Mouse (Mus musculus) limb, embryonic 11.5 days (tissue): ENCODE results near the gene Washc4. TPM values are rescaled to one million over a fixed set of nuclear protein-coding genes. Genes with fewer than 3 reads are reported as not detected.
"Not testable (repeated sequence)": the region's sequence is repeated elsewhere in the genome, so short reads cannot be mapped to it uniquely, and the experiment has no call there.

Experiments
- ATAC-seq: fragments of 200-750 bp; cut with Nextera tagmentation; 2 replicates; pipeline ENCODE4 v1.8.0; 2017; ENCODE audit warnings: low read depth; ENCODE audit not compliant: insufficient number of reproducible peaks, low FRiP score, low TSS enrichment
- DNase-seq: peaks from one replicate; pipeline ENCODE4 v3.0.0-alpha.2; 2015; ENCODE audit warnings: low spot score
- H3K27ac ChIP-seq: fragments of 300-500 bp; sonication (generic); replicated peaks from 2 replicates; pipeline ENCODE4 v1.5.1; 2014; ENCODE audit warnings: low read depth, mild to moderate bottlenecking, low read length
- H3K27me3 ChIP-seq: fragments of 300-500 bp; sonication (generic); 2 replicates; pipeline ENCODE4 v1.6.1; 2014; ENCODE audit warnings: mild to moderate bottlenecking, low read length, mixed read lengths; ENCODE audit not compliant: control insufficient read depth, insufficient read depth
- H3K36me3 ChIP-seq: fragments of 300-500 bp; sonication (generic); 2 replicates; pipeline ENCODE4 v1.6.1; 2014; ENCODE audit warnings: mild to moderate bottlenecking, low read length, moderate library complexity, mixed read lengths; ENCODE audit not compliant: control insufficient read depth, insufficient read depth
- H3K4me1 ChIP-seq: fragments of 300-500 bp; sonication (generic); 2 replicates; pipeline ENCODE4 v1.6.1; 2014; ENCODE audit warnings: low read length, mixed read lengths; ENCODE audit not compliant: control insufficient read depth, insufficient read depth
- H3K4me2 ChIP-seq: fragments of 300-500 bp; sonication (generic); 2 replicates; pipeline ENCODE4 v1.6.1; 2014; ENCODE audit warnings: low read depth, mild to moderate bottlenecking, moderate library complexity; ENCODE audit not compliant: severe bottlenecking
- H3K4me3 ChIP-seq: fragments of 300-500 bp; sonication (generic); 2 replicates; pipeline ENCODE4 v1.5.1; 2014; ENCODE audit warnings: low read depth, low read length
- H3K9ac ChIP-seq: fragments of 300-500 bp; sonication (generic); 2 replicates; pipeline ENCODE4 v1.6.1; 2014; ENCODE audit warnings: mild to moderate bottlenecking, low read length
- H3K9me3 ChIP-seq: fragments of 300-500 bp; sonication (generic); 2 replicates; pipeline ENCODE4 v1.6.1; 2016; ENCODE audit warnings: low read length; ENCODE audit not compliant: control insufficient read depth
- WGBS: fragments of 180-500 bp; shearing (Covaris S2); extraction: QIAGEN DNeasy Blood & Tissue Kit; methylation state at CpG from one replicate; pipeline ENCODE4 v1.1.7; 2014; 5-methylcytosine and 5-hydroxymethylcytosine counted together
- polyA plus RNA-seq: library from polyadenylated mRNA; unstranded; fragments of >200 nt; fragmentation: Nextera tagmentation; extraction: Ambion mirVana; gene quantifications from 2 replicates; pipeline ENCODE4 v1.2.1, GENCODE M21; 2014

Gene Washc4
- 33.9 and 35.2 TPM in 2 replicates for polyA plus RNA-seq

DNA sequence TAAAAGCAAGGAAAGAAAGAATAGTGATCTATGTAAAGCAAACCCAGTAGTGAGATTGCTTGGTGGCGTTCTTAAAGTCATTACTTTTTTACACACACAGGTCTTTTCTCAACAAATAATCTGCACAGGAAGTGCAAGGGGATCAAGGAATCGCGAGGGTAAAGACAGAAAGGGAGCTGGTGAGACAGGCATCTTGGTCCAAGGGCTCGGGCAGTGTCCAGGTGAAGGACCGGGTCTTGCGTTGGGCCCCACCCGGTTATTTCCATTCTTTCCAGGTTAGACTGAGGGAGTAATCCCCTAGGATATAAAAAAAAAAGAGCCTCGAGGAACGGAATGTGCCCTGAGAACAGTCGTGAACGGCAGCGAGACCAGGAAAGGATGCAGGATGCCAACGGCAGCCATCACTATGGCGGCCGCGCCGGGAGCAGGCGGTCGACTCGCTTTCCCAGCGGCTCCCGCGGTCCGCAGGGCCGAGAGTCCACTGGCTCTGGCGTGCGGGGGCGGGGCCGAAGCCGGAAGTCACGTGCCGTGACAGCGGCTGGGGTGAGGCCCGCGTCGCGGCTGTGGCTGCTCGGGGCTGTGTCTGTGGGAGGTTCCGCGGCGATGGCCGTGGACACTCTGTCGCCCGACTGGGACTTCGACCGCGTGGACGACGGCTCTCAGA lies at the start of gene Washc4:
Washc4 (plus strand) TSS at position 314 of the 664 bp plus-strand sequence.
- peak; percentile 92 for DNase-seq
- Histone ChIP-seq H3K4me2 (peak within 1 kb of the TSS; percentile 49), H3K27ac (peak within 1 kb of the TSS; percentile 71; the same call in 1 of the 2 replicates), H3K9ac (peak within 1 kb of the TSS; percentile 92), H3K4me1 (no peaks in the 10 kb centered on the region; the same call in 1 of the 2 replicates), H3K9me3 (no peaks in the 10 kb centered on the region), H3K4me3 (peak within 1 kb of the TSS; percentile 70), H3K27me3 (no peaks in the 10 kb centered on the region), H3K36me3 (no peaks in the 10 kb centered on the region)
- peak; percentile 99 for ATAC-seq
- WGBS: 1% methylated on average over 49 of the region's 49 CpGs

DNA sequence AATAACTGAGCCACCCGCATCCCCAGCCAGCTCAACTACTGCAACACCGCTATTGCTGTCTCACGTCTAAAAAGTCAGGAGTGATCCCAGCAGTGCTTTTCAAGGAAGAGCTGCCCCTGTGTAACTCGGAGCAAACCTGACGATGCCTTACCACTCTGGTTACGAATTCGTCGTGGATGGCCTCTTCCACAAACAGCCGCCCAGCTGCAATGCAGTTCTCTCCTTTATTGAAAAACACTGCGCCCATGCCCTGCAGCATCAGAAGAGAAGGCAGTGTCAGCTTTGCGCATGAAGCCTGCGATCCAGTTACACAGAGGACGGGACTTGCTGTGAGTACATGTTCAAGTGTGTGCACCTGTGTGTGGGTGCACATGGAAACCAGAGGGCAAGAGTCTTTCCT lies 46.2 kb upstream of the Washc4 start:
- Histone ChIP-seq H3K4me2 (no peak overlapping the region), H3K9me3 (no peaks in the 10 kb centered on the region), H3K9ac (no peak overlapping the region), H3K36me3 (no peaks in the 10 kb centered on the region), H3K4me3 (no peak overlapping the region), H3K27me3 (no peaks in the 10 kb centered on the region), H3K27ac (no peak overlapping the region), H3K4me1 (no peaks in the 10 kb centered on the region)
- DNase-seq (no peak), ATAC-seq (no peak)
- WGBS: 88% methylated on average over 13 of the region's 13 CpGs

DNA sequence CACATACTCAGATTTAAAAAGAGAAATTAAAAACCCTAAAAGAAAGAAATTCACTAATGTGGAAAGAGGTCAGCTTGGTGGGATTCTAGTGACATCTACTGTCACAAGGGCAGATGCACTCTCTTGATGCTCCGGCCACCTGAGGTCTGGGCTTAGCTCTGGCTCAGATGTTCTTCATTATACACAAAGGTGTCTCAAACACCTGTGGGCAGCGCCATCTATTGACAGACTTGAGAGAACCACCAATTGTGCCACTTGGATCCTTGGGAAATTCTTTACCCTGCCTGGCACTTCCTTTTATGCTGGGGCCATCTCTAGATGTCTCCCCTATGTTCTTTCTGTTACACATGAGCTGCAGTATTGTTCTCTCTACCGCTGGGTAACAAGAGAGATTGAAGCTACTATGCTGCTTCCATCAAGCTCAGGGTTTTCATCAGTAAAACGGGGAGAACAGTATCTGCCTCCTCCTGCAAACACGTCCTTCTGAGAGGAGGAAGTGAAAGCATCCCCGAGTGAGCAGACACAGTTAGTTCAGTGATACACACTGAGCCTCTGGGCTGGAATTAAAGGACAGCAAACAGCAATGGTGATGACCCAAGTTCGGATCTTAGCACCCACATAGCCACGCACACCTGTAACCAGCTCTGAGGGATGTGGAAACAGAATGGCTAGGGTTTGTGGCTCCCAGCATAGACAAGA lies 34.4 kb upstream of the Washc4 start:
- no peaks in the 10 kb centered on the region for H3K27me3 ChIP-seq
- ATAC-seq (no peak), DNase-seq (no peak)
- no peaks in the 10 kb centered on the region for H3K9me3 ChIP-seq
- no peaks in the 10 kb centered on the region for H3K36me3 ChIP-seq
- no peak overlapping the region for H3K27ac ChIP-seq
- WGBS: 64% methylated on average over 8 of the region's 8 CpGs
- no peaks in the 10 kb centered on the region for H3K4me1 ChIP-seq
- no peak overlapping the region for H3K9ac ChIP-seq
- no peak overlapping the region for H3K4me3 ChIP-seq
- no peak overlapping the region for H3K4me2 ChIP-seq

DNA sequence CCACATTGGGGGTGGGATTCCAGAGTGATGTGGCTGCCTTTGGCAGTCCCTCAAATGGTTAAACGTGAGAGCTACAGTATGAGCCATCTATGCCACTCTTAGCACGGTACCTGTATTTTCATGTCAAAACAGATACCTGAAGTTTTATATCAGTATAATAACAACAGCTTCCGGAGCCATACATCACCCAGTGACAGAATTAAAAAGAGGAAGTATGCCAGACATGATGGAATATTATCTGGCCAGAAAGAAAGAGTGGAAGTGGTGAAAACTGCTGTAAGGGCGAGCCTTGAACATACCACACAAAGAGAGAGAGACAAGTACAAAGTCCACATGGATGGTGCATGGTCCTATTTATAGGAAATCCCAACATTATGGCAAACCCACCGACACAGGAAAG lies 32.2 kb upstream of the Washc4 start:
- ATAC-seq: no peak
- no peak overlapping the region for H3K9ac ChIP-seq
- H3K4me1 ChIP-seq: no peaks in the 10 kb centered on the region
- no peaks in the 10 kb centered on the region for H3K27me3 ChIP-seq
- H3K9me3 ChIP-seq: no peaks in the 10 kb centered on the region
- H3K4me3 ChIP-seq: no peak overlapping the region
- 84% methylated on average over 5 of the region's 5 CpGs for WGBS
- no peak overlapping the region for H3K27ac ChIP-seq
- no peaks in the 10 kb centered on the region for H3K36me3 ChIP-seq
- DNase-seq: no peak
- no peak overlapping the region for H3K4me2 ChIP-seq

DNA sequence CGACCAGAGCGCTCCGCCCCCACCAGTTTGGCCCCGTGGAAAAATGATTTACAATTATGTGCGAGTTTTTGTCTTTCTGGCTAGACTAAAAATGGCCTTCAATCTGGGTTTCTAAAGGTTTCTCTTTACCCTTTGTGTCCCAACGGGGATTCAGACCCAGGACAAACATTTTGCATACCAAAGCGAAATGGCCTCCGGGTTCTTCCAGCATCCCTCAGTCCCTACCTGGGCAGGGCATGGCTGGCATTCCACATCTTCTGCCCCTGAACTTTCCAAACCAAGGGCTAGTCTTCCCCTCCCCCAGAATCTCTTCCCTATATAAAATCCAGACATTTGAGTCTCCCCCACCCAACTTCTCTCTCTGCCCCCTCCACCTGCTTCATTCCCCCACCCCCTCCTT lies 29.8 kb upstream of the Washc4 start:
- Histone ChIP-seq H3K9me3 (no peaks in the 10 kb centered on the region), H3K4me1 (no peaks in the 10 kb centered on the region), H3K27me3 (no peaks in the 10 kb centered on the region), H3K36me3 (no peaks in the 10 kb centered on the region), H3K4me2 (no peak overlapping the region), H3K4me3 (no peak overlapping the region), H3K27ac (no peak overlapping the region), H3K9ac (no peak overlapping the region)
- DNase-seq: no peak
- 84% methylated on average over 8 of the region's 8 CpGs for WGBS
- no peak for ATAC-seq

DNA sequence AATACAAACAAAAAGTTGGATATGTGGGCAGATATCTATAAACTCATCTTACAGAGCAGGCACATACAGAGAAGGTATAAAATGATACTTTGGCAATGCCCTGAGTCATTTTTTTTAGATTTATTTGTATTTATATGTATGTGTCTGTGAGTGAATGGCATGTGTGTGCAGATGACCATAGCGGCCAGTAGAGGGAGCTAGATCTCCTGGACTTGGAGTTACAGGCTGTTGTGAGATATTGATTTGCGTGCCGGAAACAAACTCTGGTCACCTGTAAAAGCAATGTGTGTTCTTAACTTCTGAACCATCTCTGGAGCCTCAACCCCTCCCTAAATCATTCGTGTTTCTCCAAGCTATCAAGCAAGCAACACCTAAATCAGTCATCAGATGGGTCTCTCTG lies 22.6 kb upstream of the Washc4 start:
- no peak overlapping the region for H3K4me3 ChIP-seq
- no peaks in the 10 kb centered on the region for H3K4me1 ChIP-seq
- H3K27ac ChIP-seq: no peak overlapping the region
- H3K9me3 ChIP-seq: no peaks in the 10 kb centered on the region
- ATAC-seq: no peak
- 82% methylated on average over 4 of the region's 4 CpGs for WGBS
- H3K36me3 ChIP-seq: no peaks in the 10 kb centered on the region
- no peak overlapping the region for H3K4me2 ChIP-seq
- DNase-seq: no peak
- H3K27me3 ChIP-seq: no peaks in the 10 kb centered on the region
- H3K9ac ChIP-seq: no peak overlapping the region

DNA sequence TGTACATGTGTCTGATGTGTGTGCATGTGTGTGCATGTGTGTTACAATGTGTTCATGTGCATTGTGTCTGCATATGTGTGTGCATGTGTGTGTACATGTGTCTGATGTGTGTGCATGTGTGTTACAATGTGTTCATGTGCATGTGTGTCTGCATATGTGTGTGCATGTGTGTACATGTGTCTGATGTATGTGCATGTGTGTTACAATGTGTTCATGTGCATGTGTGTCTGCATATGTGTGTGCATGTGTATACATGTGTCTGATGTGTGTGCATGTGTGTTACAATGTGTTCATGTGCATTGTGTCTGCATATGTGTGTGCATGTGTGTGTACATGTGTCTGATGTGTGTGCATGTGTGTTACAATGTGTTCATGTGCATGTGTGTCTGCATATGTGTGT lies 19.3 kb upstream of the Washc4 start:
- H3K4me1 ChIP-seq, ATAC-seq, H3K4me2 ChIP-seq: not testable (repeated sequence)

DNA sequence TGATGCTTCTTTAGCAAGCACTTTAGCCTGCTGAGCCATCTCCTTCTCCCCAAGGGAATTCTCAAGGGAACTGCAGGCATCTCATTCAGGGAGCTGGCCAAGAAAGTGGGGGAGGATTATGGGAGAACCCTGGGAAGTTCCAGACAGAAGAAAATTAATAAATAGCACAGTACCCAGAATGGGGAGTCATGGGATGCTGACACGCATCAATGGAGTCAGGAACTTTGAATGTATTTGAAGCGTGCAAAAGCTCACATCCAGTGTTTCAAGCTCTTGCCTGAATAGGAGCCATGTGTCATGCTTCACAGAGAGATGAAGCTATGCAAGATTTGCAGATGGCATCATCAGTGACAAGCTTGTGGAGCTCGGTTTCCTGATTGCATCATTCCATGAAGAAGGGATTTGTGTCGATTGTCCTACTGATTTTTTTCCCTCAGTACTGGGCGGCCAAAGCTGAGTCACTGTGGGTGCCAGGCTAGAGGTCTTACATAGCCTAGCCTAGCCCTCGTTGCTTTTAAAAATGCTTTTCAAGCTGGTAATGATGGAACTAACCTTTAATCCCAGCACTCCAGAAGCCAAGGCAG lies 13.1 kb upstream of the Washc4 start:
- Histone ChIP-seq H3K27me3 (peaks cover 5% of the 10 kb centered on the region; the same call in 1 of the 2 replicates), H3K9me3 (no peaks in the 10 kb centered on the region), H3K4me3 (no peak overlapping the region), H3K4me2 (no peak overlapping the region), H3K9ac (no peak overlapping the region), H3K4me1 (no peaks in the 10 kb centered on the region), H3K36me3 (no peaks in the 10 kb centered on the region), H3K27ac (no peak overlapping the region)
- DNase-seq (no peak), ATAC-seq (no peak)
- 90% methylated on average over 6 of the region's 6 CpGs for WGBS

More for the DNA sequence above, 19.3 kb upstream of the Washc4 start:
- H3K4me3 ChIP-seq, H3K9me3 ChIP-seq, DNase-seq, H3K27ac ChIP-seq, H3K9ac ChIP-seq, H3K27me3 ChIP-seq, H3K36me3 ChIP-seq: not testable (repeated sequence)
